Mouse (Mus musculus) bone marrow, adult 2 months (tissue): ENCODE data around the gene Olfr981.
"Not testable (repeated sequence)": the region's sequence is repeated elsewhere in the genome, so short reads cannot be mapped to it uniquely, and the experiment has no call there.

Experiments used
- CTCF ChIP-seq: fragments of 200-500 bp; IDR thresholded peaks from 2 replicates; pipeline ENCODE4 v1.5.1; 2011; ENCODE audit warnings: low read length, control low read depth; ENCODE audit not compliant: control insufficient read depth, insufficient read depth
- POLR2A ChIP-seq: fragments of 200-500 bp; IDR thresholded peaks from 2 replicates; pipeline ENCODE4 v1.6.1; 2011; ENCODE audit warnings: low read depth, mild to moderate bottlenecking, control low read depth, low read length, borderline replicate concordance; ENCODE audit not compliant: control insufficient read depth

GRCm38 (mm10) chr9:39976581-39977145 lies 44.6 kb upstream of the Olfr981 start:
- TF ChIP-seq CTCF, POLR2A: not testable (repeated sequence)
